Mouse (Mus musculus): ENCODE results near the gene Myoc. TPM values are rescaled to one million over a fixed set of nuclear protein-coding genes. Genes with fewer than 3 reads are reported as not detected.

Gene Myoc
- polyA plus RNA-seq, 1 experiment from 2014 or later: not detected

DNA sequence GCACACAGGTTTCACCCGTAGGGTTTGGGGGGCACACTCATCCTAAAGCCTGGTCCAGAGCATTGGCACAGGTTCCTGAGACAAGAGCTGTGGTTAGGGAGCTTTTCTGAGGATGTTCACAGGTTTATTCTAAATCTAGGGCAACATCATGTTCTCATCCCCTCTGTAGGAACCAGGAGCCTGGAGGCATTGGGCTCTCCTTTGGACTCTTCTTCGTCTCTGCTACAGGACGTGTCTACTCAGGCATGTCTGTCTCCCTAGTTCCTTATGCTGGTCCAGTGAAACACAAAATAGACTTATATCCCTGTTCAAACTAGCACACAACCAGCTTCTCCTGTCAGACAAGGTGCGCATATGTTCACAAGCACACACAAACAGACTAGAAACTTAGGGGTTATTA is 420 bp upstream of the Myoc start:
- Histone ChIP-seq H3K36me3 (ENCODE audit: control insufficient read depth, insufficient read depth, low read length) (no peaks in the 10 kb centered on the region), H3K9ac (ENCODE audit: low read depth, low read length) (no peak overlapping the region), H3K4me2 (replicated peaks; ENCODE audit: low read depth, low read length) (no peak overlapping the region), H3K4me3 (ENCODE audit: low read depth, low read length) (no peak overlapping the region), H3K4me1 (replicated peaks; ENCODE audit: control insufficient read depth, insufficient read depth, low read length) (no peaks in the 10 kb centered on the region), H3K27ac (ENCODE audit: low read depth, low read length) (no peak overlapping the region), H3K9me3 (ENCODE audit: control insufficient read depth, low read length) (no peaks in the 10 kb centered on the region), H3K27me3 (ENCODE audit: control insufficient read depth, insufficient read depth, low read length) (no peaks in the 10 kb centered on the region)
- ATAC-seq (ENCODE audit: low FRiP score) (no peak), DNase-seq (ENCODE audit: low spot score) (no peak)
- 91% methylated on average over 4 of the region's 4 CpGs for WGBS

DNA sequence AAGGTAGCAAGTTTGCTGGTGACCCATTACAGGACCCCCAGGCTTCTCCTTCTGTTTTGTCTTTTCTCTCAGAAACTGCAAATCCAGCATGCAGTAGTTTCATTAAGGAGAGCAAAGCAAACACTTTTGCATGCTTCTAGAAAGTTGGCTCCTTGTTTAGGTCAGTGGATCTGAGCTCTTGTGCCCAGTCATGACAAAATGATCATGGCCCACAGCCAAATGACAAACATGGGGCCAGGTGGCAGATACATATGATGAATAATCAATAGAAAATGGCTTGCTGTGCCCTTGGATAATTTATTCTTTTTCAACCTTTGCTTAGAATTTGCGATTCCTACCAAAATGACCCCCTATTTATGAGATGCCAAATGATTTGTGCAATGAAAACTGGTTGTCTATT is 906 bp downstream of the Myoc start:
- H3K9me3 ChIP-seq (ENCODE audit: control insufficient read depth, low read length): no peaks in the 10 kb centered on the region
- no peaks in the 10 kb centered on the region for H3K36me3 ChIP-seq (ENCODE audit: control insufficient read depth, insufficient read depth, low read length)
- no peak overlapping the region for H3K27ac ChIP-seq (ENCODE audit: low read depth, low read length)
- no peak overlapping the region for H3K4me3 ChIP-seq (ENCODE audit: low read depth, low read length)
- no peak overlapping the region for H3K9ac ChIP-seq (ENCODE audit: low read depth, low read length)
- H3K4me1 ChIP-seq (replicated peaks; ENCODE audit: control insufficient read depth, insufficient read depth, low read length): no peaks in the 10 kb centered on the region
- no peaks in the 10 kb centered on the region for H3K27me3 ChIP-seq (ENCODE audit: control insufficient read depth, insufficient read depth, low read length)
- no peak for ATAC-seq (ENCODE audit: low FRiP score)
- H3K4me2 ChIP-seq (replicated peaks; ENCODE audit: low read depth, low read length): no peak overlapping the region
- 97% methylated on average over 1 of the region's 1 CpGs for WGBS
- DNase-seq (ENCODE audit: low spot score): no peak

DNA sequence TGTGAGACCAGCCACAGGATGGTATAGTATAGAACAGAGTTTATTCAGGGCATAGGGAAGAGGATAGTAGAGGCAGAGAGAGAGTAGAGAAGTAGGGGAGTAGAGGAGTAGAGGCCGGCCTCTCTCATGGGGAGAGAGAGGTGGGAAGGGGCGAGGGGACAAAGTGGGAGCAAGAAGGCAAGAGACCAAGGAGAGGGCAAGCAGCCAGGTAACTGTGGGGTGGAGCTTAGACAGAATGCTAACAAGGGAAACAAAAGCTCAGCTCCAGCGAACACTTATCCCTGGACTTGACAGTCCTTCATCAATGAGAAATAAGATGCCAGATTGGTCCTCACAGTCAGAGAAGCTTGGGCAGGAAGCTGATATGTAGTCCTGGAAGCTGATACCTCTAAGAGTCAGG is 3.6 kb downstream of the Myoc start:
- H3K4me1 ChIP-seq (replicated peaks; ENCODE audit: control insufficient read depth, insufficient read depth, low read length): no peaks in the 10 kb centered on the region
- H3K9me3 ChIP-seq (ENCODE audit: control insufficient read depth, low read length): no peaks in the 10 kb centered on the region
- ATAC-seq (ENCODE audit: low FRiP score): no peak
- WGBS: 68% methylated on average over 3 of the region's 3 CpGs
- H3K9ac ChIP-seq (ENCODE audit: low read depth, low read length): no peak overlapping the region
- H3K4me3 ChIP-seq (ENCODE audit: low read depth, low read length): no peak overlapping the region
- no peak for DNase-seq (ENCODE audit: low spot score)
- H3K36me3 ChIP-seq (ENCODE audit: control insufficient read depth, insufficient read depth, low read length): no peaks in the 10 kb centered on the region
- no peak overlapping the region for H3K4me2 ChIP-seq (replicated peaks; ENCODE audit: low read depth, low read length)
- H3K27ac ChIP-seq (ENCODE audit: low read depth, low read length): no peak overlapping the region
- no peaks in the 10 kb centered on the region for H3K27me3 ChIP-seq (ENCODE audit: control insufficient read depth, insufficient read depth, low read length)

DNA sequence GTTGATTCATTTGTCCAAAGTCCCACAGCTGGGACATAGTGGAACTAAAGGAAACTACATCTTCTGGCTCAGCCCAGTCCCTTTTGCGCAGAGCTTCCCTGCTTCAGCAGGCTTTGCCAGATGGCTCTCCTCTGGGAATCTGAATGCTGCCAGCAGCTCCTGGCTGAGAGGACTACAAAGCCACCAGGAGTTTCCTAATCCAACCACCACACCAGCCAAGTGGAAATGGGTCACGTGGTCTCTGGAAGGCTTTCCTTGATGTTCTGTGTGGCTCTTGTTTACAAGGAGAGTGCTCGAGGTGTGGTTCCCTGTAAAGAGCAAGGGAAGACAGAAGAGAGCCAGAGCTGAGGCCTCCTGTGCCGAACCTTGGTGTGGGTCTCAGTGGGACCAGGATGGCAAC is 4.8 kb downstream of the Myoc start:
- no peak overlapping the region for H3K9ac ChIP-seq (ENCODE audit: low read depth, low read length)
- 55% methylated on average over 4 of the region's 4 CpGs for WGBS
- no peaks in the 10 kb centered on the region for H3K36me3 ChIP-seq (ENCODE audit: control insufficient read depth, insufficient read depth, low read length)
- H3K4me3 ChIP-seq (ENCODE audit: low read depth, low read length): no peak overlapping the region
- no peak for DNase-seq (ENCODE audit: low spot score)
- H3K27ac ChIP-seq (ENCODE audit: low read depth, low read length): no peak overlapping the region
- H3K27me3 ChIP-seq (ENCODE audit: control insufficient read depth, insufficient read depth, low read length): no peaks in the 10 kb centered on the region
- H3K4me2 ChIP-seq (replicated peaks; ENCODE audit: low read depth, low read length): no peak overlapping the region
- no peaks in the 10 kb centered on the region for H3K9me3 ChIP-seq (ENCODE audit: control insufficient read depth, low read length)
- no peaks in the 10 kb centered on the region for H3K4me1 ChIP-seq (replicated peaks; ENCODE audit: control insufficient read depth, insufficient read depth, low read length)
- no peak for ATAC-seq (ENCODE audit: low FRiP score)

DNA sequence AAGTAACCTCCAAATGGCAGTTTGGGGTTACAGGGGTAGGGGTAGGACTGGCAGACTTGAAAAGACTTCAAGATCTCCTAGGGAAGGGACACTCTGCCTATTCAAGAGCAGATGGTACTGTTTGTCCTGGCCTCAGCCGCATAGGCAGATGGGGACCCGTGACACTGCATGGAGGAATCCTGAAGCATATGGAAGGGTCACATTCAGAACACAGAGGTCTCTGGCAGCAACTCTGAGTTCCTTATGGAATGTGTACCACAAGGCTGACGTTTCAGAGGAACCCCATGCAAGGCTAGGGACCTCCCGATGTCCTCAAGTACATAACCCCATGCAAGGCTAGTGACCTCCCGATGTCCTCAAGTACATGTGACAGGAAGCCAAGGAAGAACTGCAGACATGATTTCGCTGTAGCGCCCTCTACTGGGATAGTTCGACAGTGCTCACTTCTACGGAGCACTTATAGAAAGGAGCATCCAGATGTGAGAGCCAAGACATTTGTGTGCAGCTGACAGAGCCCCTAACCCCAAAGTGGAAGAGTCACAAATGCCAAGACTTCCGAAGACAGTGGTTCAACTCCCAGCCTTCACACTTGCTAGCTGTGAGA is 7.2 kb downstream of the Myoc start:
- H3K4me3 ChIP-seq (ENCODE audit: low read depth, low read length): no peak overlapping the region
- no peaks in the 10 kb centered on the region for H3K27me3 ChIP-seq (ENCODE audit: control insufficient read depth, insufficient read depth, low read length)
- no peak overlapping the region for H3K27ac ChIP-seq (ENCODE audit: low read depth, low read length)
- no peak for DNase-seq (ENCODE audit: low spot score)
- H3K4me2 ChIP-seq (replicated peaks; ENCODE audit: low read depth, low read length): no peak overlapping the region
- ATAC-seq (ENCODE audit: low FRiP score): no peak
- no peaks in the 10 kb centered on the region for H3K9me3 ChIP-seq (ENCODE audit: control insufficient read depth, low read length)
- no peak overlapping the region for H3K9ac ChIP-seq (ENCODE audit: low read depth, low read length)
- no peaks in the 10 kb centered on the region for H3K4me1 ChIP-seq (replicated peaks; ENCODE audit: control insufficient read depth, insufficient read depth, low read length)
- 75% methylated on average over 10 of the region's 10 CpGs for WGBS
- H3K36me3 ChIP-seq (ENCODE audit: control insufficient read depth, insufficient read depth, low read length): no peaks in the 10 kb centered on the region

DNA sequence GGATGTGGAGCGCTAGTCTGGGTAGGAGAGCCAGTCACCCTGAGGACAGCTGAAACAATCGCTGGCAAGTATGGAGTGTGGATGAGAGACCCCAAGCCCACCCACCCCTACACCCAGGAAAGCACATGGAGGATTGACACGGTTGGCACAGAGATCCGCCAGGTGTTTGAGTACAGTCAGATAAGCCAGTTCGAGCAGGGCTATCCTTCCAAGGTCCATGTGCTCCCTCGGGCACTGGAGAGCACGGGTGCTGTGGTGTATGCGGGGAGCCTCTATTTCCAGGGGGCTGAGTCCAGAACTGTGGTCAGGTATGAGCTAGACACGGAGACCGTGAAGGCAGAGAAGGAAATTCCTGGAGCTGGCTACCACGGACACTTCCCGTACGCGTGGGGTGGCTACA is 9.5 kb downstream of the Myoc start:
- ATAC-seq (ENCODE audit: low FRiP score): no peak
- Histone ChIP-seq H3K27me3 (ENCODE audit: control insufficient read depth, insufficient read depth, low read length) (no peaks in the 10 kb centered on the region), H3K36me3 (ENCODE audit: control insufficient read depth, insufficient read depth, low read length) (no peaks in the 10 kb centered on the region), H3K4me1 (replicated peaks; ENCODE audit: control insufficient read depth, insufficient read depth, low read length) (no peaks in the 10 kb centered on the region), H3K9ac (ENCODE audit: low read depth, low read length) (no peak overlapping the region), H3K4me3 (ENCODE audit: low read depth, low read length) (no peak overlapping the region), H3K9me3 (ENCODE audit: control insufficient read depth, low read length) (no peaks in the 10 kb centered on the region), H3K27ac (ENCODE audit: low read depth, low read length) (no peak overlapping the region), H3K4me2 (replicated peaks; ENCODE audit: low read depth, low read length) (no peak overlapping the region)
- WGBS: 93% methylated on average over 14 of the region's 14 CpGs
- no peak for DNase-seq (ENCODE audit: low spot score)

DNA sequence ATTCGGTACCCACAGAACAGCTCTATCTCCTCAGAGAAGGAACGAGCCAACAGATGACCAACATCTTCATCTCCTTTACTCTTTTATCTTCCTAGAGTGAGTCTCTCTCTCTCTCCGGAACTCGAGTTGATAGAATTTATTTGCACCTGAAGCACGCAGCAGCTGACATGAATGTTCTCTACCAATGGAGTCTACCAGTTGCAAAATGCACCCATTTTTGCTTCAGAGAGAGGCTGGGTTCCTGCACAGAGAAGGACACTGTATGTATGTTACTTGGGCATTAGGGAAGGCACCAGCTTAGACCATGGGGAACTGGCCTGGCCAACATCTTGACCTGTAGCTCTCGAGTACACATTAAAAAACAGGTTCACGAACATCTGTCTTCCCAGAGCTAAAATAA is 19.2 kb downstream of the Myoc start, which contains the start of gene Myocos:
Gene Myocos, minus strand, starts transcription at position 101 of the 400 bp plus-strand sequence.
- WGBS: 93% methylated on average over 7 of the region's 7 CpGs
- no peaks in the 10 kb centered on the region for H3K4me1 ChIP-seq (replicated peaks; ENCODE audit: control insufficient read depth, insufficient read depth, low read length)
- no peaks in the 10 kb centered on the region for H3K27me3 ChIP-seq (ENCODE audit: control insufficient read depth, insufficient read depth, low read length)
- H3K9ac ChIP-seq (ENCODE audit: low read depth, low read length): no peak within 1 kb of the TSS
- H3K36me3 ChIP-seq (ENCODE audit: control insufficient read depth, insufficient read depth, low read length): no peaks in the 10 kb centered on the region
- no peak for ATAC-seq (ENCODE audit: low FRiP score)
- DNase-seq (ENCODE audit: low spot score): no peak
- no peak within 1 kb of the TSS for H3K27ac ChIP-seq (ENCODE audit: low read depth, low read length)
- H3K4me2 ChIP-seq (replicated peaks; ENCODE audit: low read depth, low read length): no peak within 1 kb of the TSS
- no peak within 1 kb of the TSS for H3K4me3 ChIP-seq (ENCODE audit: low read depth, low read length)
- H3K9me3 ChIP-seq (ENCODE audit: control insufficient read depth, low read length): no peaks in the 10 kb centered on the region

DNA sequence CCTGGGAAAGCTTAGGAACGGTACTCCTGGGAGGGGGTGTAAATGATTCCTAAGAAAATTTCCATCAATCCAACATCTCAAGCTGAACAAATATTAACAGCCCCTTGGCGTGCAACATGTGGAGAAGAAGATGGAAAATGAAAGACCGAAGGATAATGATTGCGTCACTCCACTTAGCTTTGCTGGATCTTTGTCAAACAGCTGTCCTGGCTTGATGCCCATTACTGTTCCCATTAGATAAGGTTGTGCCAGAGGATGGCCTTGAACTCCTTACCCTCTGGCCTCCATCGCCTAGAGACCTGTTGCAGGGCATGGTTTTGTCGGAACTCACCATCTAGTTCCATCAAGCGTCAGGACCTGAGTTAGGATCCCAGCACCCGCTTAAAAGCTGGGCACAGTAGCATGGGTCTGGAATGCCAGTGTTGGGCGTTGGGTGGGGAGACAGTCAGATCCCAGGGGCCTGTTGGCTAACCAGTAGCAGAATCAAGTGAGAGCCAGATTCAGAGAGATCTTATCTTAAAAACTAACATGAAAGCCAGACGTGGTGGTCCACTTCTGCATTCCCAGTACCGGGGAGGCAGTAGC is 21.4 kb downstream of the Myoc start:
- Histone ChIP-seq H3K4me2 (replicated peaks; ENCODE audit: low read depth, low read length) (no peak overlapping the region), H3K9me3 (ENCODE audit: control insufficient read depth, low read length) (no peaks in the 10 kb centered on the region), H3K27me3 (ENCODE audit: control insufficient read depth, insufficient read depth, low read length) (no peaks in the 10 kb centered on the region), H3K27ac (ENCODE audit: low read depth, low read length) (no peak overlapping the region), H3K9ac (ENCODE audit: low read depth, low read length) (no peak overlapping the region), H3K4me1 (replicated peaks; ENCODE audit: control insufficient read depth, insufficient read depth, low read length) (no peaks in the 10 kb centered on the region), H3K36me3 (ENCODE audit: control insufficient read depth, insufficient read depth, low read length) (no peaks in the 10 kb centered on the region), H3K4me3 (ENCODE audit: low read depth, low read length) (no peak overlapping the region)
- ATAC-seq (ENCODE audit: low FRiP score): no peak
- no peak for DNase-seq (ENCODE audit: low spot score)
- 87% methylated on average over 11 of the region's 11 CpGs for WGBS

DNA sequence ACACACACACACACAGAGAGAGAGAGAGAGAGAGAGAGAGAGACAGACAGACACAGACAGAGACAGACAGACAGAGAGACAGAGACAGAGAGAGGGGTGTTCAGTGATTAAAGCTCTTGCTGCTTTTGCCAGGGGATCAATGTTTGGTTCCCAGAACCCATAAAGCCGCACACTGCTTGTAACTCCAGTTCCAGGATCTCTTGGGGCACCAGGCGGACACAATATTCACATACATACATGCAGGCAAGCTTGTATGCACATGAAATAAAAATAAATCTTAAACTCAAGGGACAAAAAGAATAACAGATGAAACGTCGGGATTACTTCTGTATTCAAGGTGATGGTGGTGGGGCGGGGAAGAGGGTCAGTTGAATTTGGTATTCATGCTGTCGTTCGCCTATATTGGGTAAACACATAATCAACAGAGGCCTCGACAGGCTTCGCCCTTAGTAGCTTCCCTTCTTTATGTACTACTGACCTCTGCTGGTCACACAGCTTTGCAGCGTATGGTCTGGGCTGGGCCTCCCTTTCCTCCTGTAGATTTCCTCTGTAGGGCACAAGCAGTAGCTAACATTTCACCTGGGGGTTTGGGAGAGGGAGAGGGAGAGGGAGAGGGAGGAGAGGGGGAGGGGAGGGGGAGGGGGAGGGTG is 26.0 kb downstream of the Myoc start:
- Histone ChIP-seq H3K27ac (ENCODE audit: low read depth, low read length) (no peak overlapping the region), H3K36me3 (ENCODE audit: control insufficient read depth, insufficient read depth, low read length) (no peaks in the 10 kb centered on the region), H3K27me3 (ENCODE audit: control insufficient read depth, insufficient read depth, low read length) (no peaks in the 10 kb centered on the region), H3K9me3 (ENCODE audit: control insufficient read depth, low read length) (no peaks in the 10 kb centered on the region), H3K4me3 (ENCODE audit: low read depth, low read length) (0 out of 2 replicates have a peak overlapping the region, but pooled peaks have one; percentile 13), H3K9ac (ENCODE audit: low read depth, low read length) (no peak overlapping the region), H3K4me1 (replicated peaks; ENCODE audit: control insufficient read depth, insufficient read depth, low read length) (no peaks in the 10 kb centered on the region), H3K4me2 (replicated peaks; ENCODE audit: low read depth, low read length) (peak overlapping the region; percentile 23; the same call in 1 of the 2 replicates)
- ATAC-seq (ENCODE audit: low FRiP score) (peak; percentile 98), DNase-seq (ENCODE audit: low spot score) (peak; percentile 84)
- WGBS: 16% methylated on average over 10 of the region's 10 CpGs

All from hindbrain, embryonic 11.5 days (tissue).